Mouse (Mus musculus) MN1 (cell line): ENCODE results near the gene Ankrd66.
"Not testable (repeated sequence)": the region's sequence is repeated elsewhere in the genome, so short reads cannot be mapped to it uniquely, and the experiment has no call there.

Experiments used
- DNase-seq: peaks from one replicate; pipeline ENCODE4 v3.0.0-alpha.2; 2016; ENCODE audit warnings: low spot score

Ankrd66 gene

GRCm38 (mm10) chr17:43536841-43537240 lies 6.6 kb downstream of the Ankrd66 start:
- not testable (repeated sequence) for DNase-seq

- DNase-seq = no peak
Observed at GRCm38 (mm10) chr17:43534362-43535222, 8.8 kb downstream of the Ankrd66 start.

DNA sequence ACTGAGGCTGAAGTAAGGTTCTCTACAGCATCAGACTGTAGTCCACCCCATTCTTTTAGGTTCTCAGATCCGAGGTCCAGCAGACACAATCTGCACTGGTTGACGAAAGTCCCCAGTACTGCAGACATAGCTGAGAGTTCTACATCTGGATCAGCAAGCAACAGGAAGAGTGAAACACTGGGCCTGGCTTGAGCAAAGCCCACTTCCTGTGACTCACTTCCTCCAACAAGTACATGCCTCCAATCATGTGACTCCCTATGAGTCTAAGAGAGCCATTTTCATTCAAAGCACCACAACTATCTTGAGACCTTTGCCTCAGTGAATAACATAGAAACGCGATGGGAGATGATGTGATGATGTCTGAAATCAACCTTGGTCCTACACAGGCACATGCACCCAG lies 12.2 kb downstream of the Ankrd66 start:
- no peak for DNase-seq

DNA sequence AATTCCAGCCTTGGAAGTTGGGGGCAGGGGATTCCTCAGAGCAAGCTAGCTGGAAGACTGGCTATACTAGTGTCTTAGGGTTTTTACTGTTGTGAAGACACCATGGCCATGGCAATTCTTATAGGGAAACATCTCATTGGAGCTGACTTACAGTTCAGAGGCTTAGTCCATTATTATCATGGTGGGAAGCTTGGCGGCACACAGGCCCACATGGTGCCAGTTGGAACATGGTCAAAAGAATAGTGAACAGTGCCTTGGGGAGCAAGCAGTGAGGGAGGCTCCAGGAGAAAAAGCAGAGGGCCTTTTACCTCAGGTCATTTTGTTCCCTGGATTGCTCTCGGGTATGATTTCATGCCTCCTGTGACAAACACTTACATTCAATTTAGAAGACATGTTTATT lies 12.9 kb downstream of the Ankrd66 start:
- DNase-seq = no peak

DNA sequence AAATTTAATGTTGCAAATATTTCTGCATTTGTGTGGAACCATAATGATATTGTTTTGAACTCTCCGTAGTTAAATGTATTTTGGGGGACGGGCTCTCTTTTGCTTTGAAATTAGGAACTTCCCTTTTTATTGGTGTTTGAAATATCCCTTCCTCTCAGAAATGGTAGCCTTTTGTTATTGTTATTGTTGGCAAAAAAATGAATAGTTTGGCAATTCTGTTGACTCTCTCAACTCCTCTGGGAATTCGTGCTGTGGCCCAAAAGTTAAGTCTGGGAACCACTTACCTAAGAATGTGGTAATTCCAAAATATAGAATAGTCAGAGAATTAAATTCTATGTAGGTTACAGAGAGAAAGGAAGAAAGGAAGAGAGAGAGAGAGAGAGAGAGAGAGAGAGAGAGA lies 23.3 kb downstream of the Ankrd66 start:
- DNase-seq = no peak

GRCm38 (mm10) chr17:43518644-43519409 lies 24.6 kb downstream of the Ankrd66 start:
- DNase-seq = peak; percentile 42

DNA sequence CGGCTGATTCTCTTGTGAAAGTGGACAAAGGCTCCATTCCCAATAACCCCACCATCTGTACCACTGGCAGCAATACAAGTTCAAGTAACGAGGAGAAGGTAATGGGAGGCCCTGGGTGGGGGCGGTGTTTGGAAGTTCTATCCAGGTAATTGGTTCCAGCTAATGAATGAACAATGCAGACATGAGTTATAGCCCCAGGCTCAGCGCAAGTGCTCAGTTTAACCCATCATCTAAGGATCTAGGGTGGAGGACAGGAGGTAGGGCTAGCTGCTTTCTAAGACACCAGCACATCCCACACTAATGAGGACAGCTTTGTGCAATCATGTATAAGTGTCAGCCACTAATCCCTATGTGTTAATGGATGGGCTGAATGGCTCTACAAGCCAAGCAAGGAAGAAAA lies 32.7 kb downstream of the Ankrd66 start:
- DNase-seq = no peak

- no peak for DNase-seq
Observed at GRCm38 (mm10) chr17:43504594-43504934, 38.9 kb downstream of the Ankrd66 start.

DNA sequence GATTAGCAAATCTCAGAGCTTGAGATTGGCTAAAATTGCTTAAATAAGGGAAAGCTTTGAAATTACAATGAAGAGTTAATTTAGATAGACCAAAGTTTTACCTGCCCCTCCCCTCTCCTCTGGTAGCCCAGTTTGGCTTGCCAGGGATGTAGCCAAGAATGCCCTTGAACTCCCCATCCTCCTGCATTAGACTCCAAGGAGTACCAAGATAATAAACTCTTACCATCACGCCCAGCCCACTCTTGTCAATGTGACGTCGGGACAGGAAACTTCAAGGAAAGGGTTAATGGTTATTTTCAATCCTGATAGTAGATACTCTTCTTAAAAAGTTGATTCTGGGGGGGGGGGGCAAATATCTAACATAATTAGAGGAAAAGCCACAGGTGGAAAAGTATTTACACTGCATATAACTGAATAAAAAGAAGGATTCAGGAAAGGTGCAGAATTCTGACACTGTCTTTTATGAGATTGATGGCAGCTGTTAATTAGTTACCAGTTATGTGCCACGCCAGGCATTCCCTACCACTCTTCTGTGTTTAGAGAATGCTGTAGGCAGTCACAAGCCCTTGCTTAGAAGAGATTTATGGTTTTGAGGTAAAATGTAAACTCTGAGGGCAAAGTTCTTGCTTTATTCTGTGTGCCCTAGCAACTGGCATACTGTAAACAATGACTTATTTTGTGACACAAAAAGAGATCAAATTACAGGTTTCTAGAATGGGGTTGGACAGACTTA lies 39.4 kb downstream of the Ankrd66 start:
- DNase-seq = no peak

DNA sequence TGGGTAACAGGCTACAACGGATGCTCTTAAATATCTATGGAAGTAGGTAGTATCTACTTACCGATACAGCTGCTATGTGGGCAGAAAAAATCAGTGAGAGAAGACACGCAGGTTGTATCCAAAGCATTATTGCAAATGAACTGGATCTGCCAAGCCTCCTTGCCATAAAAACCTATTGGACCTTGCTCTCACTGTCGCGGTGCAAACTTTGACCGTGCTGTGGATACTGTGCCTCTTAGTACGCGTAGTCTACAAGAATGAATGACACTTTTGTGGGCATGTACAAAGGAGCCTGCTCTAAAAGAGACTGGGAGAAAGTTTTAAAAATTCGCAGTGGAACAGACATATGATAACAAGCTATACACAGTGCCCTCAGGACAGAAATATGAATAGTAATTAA lies 40.8 kb downstream of the Ankrd66 start, which contains the start of gene Mep1a:
Mep1a (minus strand) TSS at position 221 of the 400 bp plus-strand sequence.
- DNase-seq = no peak

- no peak for DNase-seq
Observed at GRCm38 (mm10) chr17:43501631-43502030, 41.8 kb downstream of the Ankrd66 start.

- DNase-seq = no peak
Observed at GRCm38 (mm10) chr17:43501223-43501622, 42.2 kb downstream of the Ankrd66 start.

DNA sequence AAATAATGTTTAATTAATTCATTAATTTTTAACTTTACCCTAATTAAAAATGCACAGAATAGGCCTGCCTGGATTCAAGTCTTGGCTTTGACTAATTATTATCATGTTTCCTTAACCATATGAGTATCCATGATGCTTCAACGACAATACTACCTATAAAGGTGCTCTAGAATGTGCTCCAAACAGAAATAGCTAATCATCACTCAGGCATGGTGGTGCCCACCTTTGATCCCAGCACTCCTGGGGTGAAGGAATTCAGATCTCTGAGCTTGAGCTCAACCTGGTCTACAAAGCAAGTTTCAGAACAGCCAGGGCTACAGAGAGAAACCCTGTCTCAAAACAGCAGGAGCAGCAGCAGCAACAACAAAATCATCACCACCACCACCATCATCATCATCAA lies 42.9 kb downstream of the Ankrd66 start:
- DNase-seq = no peak

- DNase-seq = no peak
Observed at GRCm38 (mm10) chr17:43497521-43497920, 45.9 kb downstream of the Ankrd66 start.

DNA sequence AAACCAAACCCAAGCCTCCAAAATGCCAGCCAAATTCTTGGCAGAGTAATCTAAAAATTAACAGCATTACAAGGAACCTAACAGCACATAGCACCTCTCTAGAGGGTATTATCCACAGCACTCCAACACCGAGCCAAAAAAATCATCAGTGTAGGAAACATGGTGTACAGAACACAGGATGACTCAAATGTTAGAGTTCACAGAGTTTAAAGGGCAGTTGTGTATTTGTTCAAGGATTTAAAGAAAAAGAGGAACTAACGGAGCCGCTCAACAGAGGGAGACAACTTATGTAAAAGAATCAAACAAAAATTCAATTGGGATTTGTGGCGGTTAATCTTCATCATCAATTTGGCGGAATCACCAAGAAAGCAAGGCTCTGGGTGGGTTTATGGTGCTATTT lies 47.9 kb downstream of the Ankrd66 start:
- DNase-seq = no peak

- not testable (repeated sequence) for DNase-seq
Observed at GRCm38 (mm10) chr17:43490371-43490770, 53.1 kb downstream of the Ankrd66 start.

GRCm38 (mm10) chr17:43488439-43489151 lies 54.8 kb downstream of the Ankrd66 start:
- no peak for DNase-seq

DNA sequence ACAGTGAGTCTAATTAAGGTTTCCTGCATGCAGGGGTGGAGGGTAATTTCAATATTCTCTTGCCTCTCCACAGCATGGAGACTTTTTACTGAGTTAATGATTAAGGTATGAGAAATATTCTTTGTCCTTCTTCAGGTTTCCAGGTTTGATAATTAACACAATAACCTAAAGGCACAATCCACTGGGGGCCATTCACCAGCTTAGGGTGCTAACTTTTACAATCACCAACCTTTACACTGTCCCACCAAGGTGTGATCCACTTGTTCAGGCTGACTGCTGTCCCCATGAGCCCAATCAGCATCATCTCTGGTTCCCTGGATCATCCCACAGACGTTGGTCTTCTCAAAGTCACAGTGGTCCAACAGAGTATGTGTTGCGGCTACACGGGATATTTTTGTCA lies 57.5 kb downstream of the Ankrd66 start:
- DNase-seq = no peak
